Mouse (Mus musculus) embryonic facial prominence, embryonic 12.5 days (tissue): ENCODE results near the gene Slc5a11. TPM values are rescaled to one million over a fixed set of nuclear protein-coding genes. Genes with fewer than 3 reads are reported as not detected.

ENCODE experiments used
- ATAC-seq: fragments of 200-750 bp; cut with Nextera tagmentation; 2 replicates; pipeline ENCODE4 v1.8.0; 2017; ENCODE audit not compliant: insufficient number of reproducible peaks, insufficient read depth, low FRiP score, low TSS enrichment
- H3K27ac ChIP-seq: fragments of 300-500 bp; sonication (generic); 2 replicates; pipeline ENCODE4 v1.5.1; 2016; ENCODE audit warnings: mild to moderate bottlenecking
- H3K27me3 ChIP-seq: fragments of 300-500 bp; sonication (generic); 2 replicates; pipeline ENCODE4 v1.6.1; 2016; ENCODE audit warnings: mild to moderate bottlenecking, moderate library complexity
- H3K36me3 ChIP-seq: fragments of 300-500 bp; sonication (generic); 2 replicates; pipeline ENCODE4 v1.6.1; 2016; ENCODE audit warnings: mild to moderate bottlenecking
- H3K4me1 ChIP-seq: fragments of 300-500 bp; sonication (generic); 2 replicates; pipeline ENCODE4 v1.6.1; 2016
- H3K4me2 ChIP-seq: fragments of 300-500 bp; sonication (generic); replicated peaks from 2 replicates; pipeline ENCODE4 v1.6.1; 2016; ENCODE audit warnings: mild to moderate bottlenecking, moderate library complexity
- H3K4me3 ChIP-seq: fragments of 300-500 bp; sonication (generic); 2 replicates; pipeline ENCODE4 v1.5.1; 2016; ENCODE audit warnings: mild to moderate bottlenecking
- H3K9ac ChIP-seq: fragments of 300-500 bp; sonication (generic); 2 replicates; pipeline ENCODE4 v1.6.1; 2016; ENCODE audit warnings: mild to moderate bottlenecking, moderate library complexity
- H3K9me3 ChIP-seq: fragments of 300-500 bp; sonication (generic); 2 replicates; pipeline ENCODE4 v1.6.1; 2016; ENCODE audit warnings: mild to moderate bottlenecking, moderate library complexity
- WGBS: fragments of 180-500 bp; shearing (Covaris S2); methylation state at CpG from one replicate; pipeline ENCODE4 v1.1.7; 2016; 5-methylcytosine and 5-hydroxymethylcytosine counted together
- polyA plus RNA-seq: library from polyadenylated mRNA; unstranded; fragments of >200 nt; fragmentation: Nextera tagmentation; extraction: Ambion mirVana; gene quantifications from 2 replicates; pipeline ENCODE4 v1.2.1, GENCODE M21; 2016

Slc5a11 gene
- polyA plus RNA-seq, 1 experiment from 2014 or later: 0.06 TPM

- Histone ChIP-seq H3K9ac (no peak overlapping the region), H3K4me2 (no peak overlapping the region), H3K27ac (no peak overlapping the region), H3K9me3 (no peaks in the 10 kb centered on the region), H3K4me1 (no peaks in the 10 kb centered on the region), H3K36me3 (peaks cover 70% of the 10 kb centered on the region), H3K4me3 (no peak overlapping the region), H3K27me3 (no peaks in the 10 kb centered on the region)
- 94% methylated on average over 12 of the region's 12 CpGs for WGBS
- ATAC-seq: no peak
Observed at GRCm38 (mm10) chr7:123193201-123193600, 21.4 kb upstream of the Slc5a11 start.

GRCm38 (mm10) chr7:123194696-123195095 lies 19.9 kb upstream of the Slc5a11 start:
- Histone ChIP-seq H3K36me3 (peaks cover 56% of the 10 kb centered on the region), H3K27me3 (no peaks in the 10 kb centered on the region), H3K4me2 (no peak overlapping the region), H3K9me3 (no peaks in the 10 kb centered on the region), H3K4me3 (no peak overlapping the region), H3K27ac (no peak overlapping the region), H3K4me1 (no peaks in the 10 kb centered on the region), H3K9ac (no peak overlapping the region)
- WGBS: 93% methylated on average over 8 of the region's 8 CpGs
- ATAC-seq: no peak

- peaks cover 38% of the 10 kb centered on the region for H3K36me3 ChIP-seq
- 90% methylated on average over 5 of the region's 5 CpGs for WGBS
- no peak for ATAC-seq
- H3K4me3 ChIP-seq: no peak overlapping the region
- no peak overlapping the region for H3K27ac ChIP-seq
- no peak overlapping the region for H3K4me2 ChIP-seq
- H3K9ac ChIP-seq: no peak overlapping the region
- no peaks in the 10 kb centered on the region for H3K4me1 ChIP-seq
- no peaks in the 10 kb centered on the region for H3K27me3 ChIP-seq
- no peaks in the 10 kb centered on the region for H3K9me3 ChIP-seq
Observed at GRCm38 (mm10) chr7:123196432-123196831, 18.1 kb upstream of the Slc5a11 start.

GRCm38 (mm10) chr7:123198695-123199094 lies 15.9 kb upstream of the Slc5a11 start:
- Histone ChIP-seq H3K36me3 (peaks cover 19% of the 10 kb centered on the region), H3K27ac (no peak overlapping the region), H3K27me3 (no peaks in the 10 kb centered on the region), H3K4me2 (no peak overlapping the region), H3K4me1 (no peaks in the 10 kb centered on the region), H3K9ac (no peak overlapping the region), H3K4me3 (no peak overlapping the region), H3K9me3 (no peaks in the 10 kb centered on the region)
- ATAC-seq: no peak
- WGBS: 79% methylated on average over 10 of the region's 10 CpGs

- WGBS: 82% methylated on average over 3 of the region's 3 CpGs
- Histone ChIP-seq H3K36me3 (peaks cover 16% of the 10 kb centered on the region), H3K4me1 (no peaks in the 10 kb centered on the region), H3K27me3 (no peaks in the 10 kb centered on the region), H3K4me2 (no peak overlapping the region), H3K9me3 (no peaks in the 10 kb centered on the region), H3K9ac (no peak overlapping the region), H3K27ac (no peak overlapping the region), H3K4me3 (no peak overlapping the region)
- ATAC-seq: no peak
Observed at GRCm38 (mm10) chr7:123199151-123199550, 15.4 kb upstream of the Slc5a11 start.

- no peak for ATAC-seq
- Histone ChIP-seq H3K36me3 (peaks cover 11% of the 10 kb centered on the region), H3K27ac (no peak overlapping the region), H3K4me3 (no peak overlapping the region), H3K4me1 (no peaks in the 10 kb centered on the region), H3K4me2 (no peak overlapping the region), H3K9me3 (no peaks in the 10 kb centered on the region), H3K9ac (no peak overlapping the region), H3K27me3 (no peaks in the 10 kb centered on the region)
- 95% methylated on average over 15 of the region's 15 CpGs for WGBS
Observed at GRCm38 (mm10) chr7:123199656-123200206, 14.8 kb upstream of the Slc5a11 start.

GRCm38 (mm10) chr7:123200722-123201121 lies 13.9 kb upstream of the Slc5a11 start:
- H3K4me1 ChIP-seq: no peaks in the 10 kb centered on the region
- no peak overlapping the region for H3K4me2 ChIP-seq
- WGBS: 77% methylated on average over 9 of the region's 9 CpGs
- ATAC-seq: no peak
- H3K9ac ChIP-seq: no peak overlapping the region
- H3K27me3 ChIP-seq: no peaks in the 10 kb centered on the region
- no peaks in the 10 kb centered on the region for H3K9me3 ChIP-seq
- peaks cover 3% of the 10 kb centered on the region; the same call in 1 of the 2 replicates for H3K36me3 ChIP-seq
- H3K4me3 ChIP-seq: no peak overlapping the region
- H3K27ac ChIP-seq: no peak overlapping the region

- Histone ChIP-seq H3K9me3 (no peaks in the 10 kb centered on the region), H3K4me3 (no peak overlapping the region), H3K36me3 (no peaks in the 10 kb centered on the region), H3K9ac (no peak overlapping the region), H3K4me1 (no peaks in the 10 kb centered on the region), H3K27me3 (no peaks in the 10 kb centered on the region), H3K27ac (no peak overlapping the region), H3K4me2 (no peak overlapping the region)
- 34% methylated on average over 14 of the region's 14 CpGs for WGBS
- no peak for ATAC-seq
Observed at GRCm38 (mm10) chr7:123205261-123205660, 9.3 kb upstream of the Slc5a11 start.

- H3K27me3 ChIP-seq: no peaks in the 10 kb centered on the region
- WGBS: 71% methylated on average over 6 of the region's 6 CpGs
- no peak for ATAC-seq
Observed at GRCm38 (mm10) chr7:123207561-123207960, 7.0 kb upstream of the Slc5a11 start.

GRCm38 (mm10) chr7:123209864-123210263 lies 4.7 kb upstream of the Slc5a11 start:
- Histone ChIP-seq H3K4me3 (no peak overlapping the region), H3K27me3 (no peaks in the 10 kb centered on the region), H3K4me1 (peaks cover 9% of the 10 kb centered on the region), H3K9me3 (no peaks in the 10 kb centered on the region), H3K9ac (no peak overlapping the region), H3K4me2 (no peak overlapping the region), H3K27ac (no peak overlapping the region), H3K36me3 (no peaks in the 10 kb centered on the region)
- ATAC-seq: no peak
- 61% methylated on average over 9 of the region's 9 CpGs for WGBS

More at GRCm38 (mm10) chr7:123207561-123207960, 7.0 kb upstream of the Slc5a11 start:
- no peak overlapping the region for H3K27ac ChIP-seq
- no peak overlapping the region for H3K4me3 ChIP-seq
- H3K4me2 ChIP-seq: no peak overlapping the region
- H3K4me1 ChIP-seq: no peaks in the 10 kb centered on the region
- no peaks in the 10 kb centered on the region for H3K9me3 ChIP-seq
- no peaks in the 10 kb centered on the region for H3K36me3 ChIP-seq
- no peak overlapping the region for H3K9ac ChIP-seq

- 52% methylated on average over 5 of the region's 5 CpGs for WGBS
- H3K9ac ChIP-seq: no peak overlapping the region
- no peak overlapping the region for H3K27ac ChIP-seq
- no peak for ATAC-seq
- H3K9me3 ChIP-seq: no peaks in the 10 kb centered on the region
- H3K4me1 ChIP-seq: peaks cover 13% of the 10 kb centered on the region
- no peaks in the 10 kb centered on the region for H3K36me3 ChIP-seq
- H3K4me3 ChIP-seq: no peak overlapping the region
- H3K4me2 ChIP-seq: no peak overlapping the region
- no peaks in the 10 kb centered on the region for H3K27me3 ChIP-seq
Observed at GRCm38 (mm10) chr7:123211461-123211860, 3.1 kb upstream of the Slc5a11 start.

- no peaks in the 10 kb centered on the region for H3K9me3 ChIP-seq
- no peak overlapping the region for H3K4me3 ChIP-seq
Observed at GRCm38 (mm10) chr7:123212316-123212715, 2.3 kb upstream of the Slc5a11 start.

More at GRCm38 (mm10) chr7:123212316-123212715, 2.3 kb upstream of the Slc5a11 start:
- Histone ChIP-seq H3K27me3 (no peaks in the 10 kb centered on the region), H3K9ac (no peak overlapping the region), H3K4me1 (peaks cover 13% of the 10 kb centered on the region), H3K4me2 (no peak overlapping the region), H3K27ac (no peak overlapping the region), H3K36me3 (no peaks in the 10 kb centered on the region)
- no peak for ATAC-seq
- WGBS: 77% methylated on average over 5 of the region's 5 CpGs
